In genomic region chr3:21935571-21936261, GRCm38 (mm10) we compare ENCODE assay signal across 8 mouse cellular contexts.
DNase-seq lines count a peak whose midpoint lies in the region; ATAC-seq lines count a peak whose summit lies in the region.

No protein-coding gene starts in this region.

- no peaks in the 10 kb centered on the region for H3K36me3 ChIP-seq in forebrain, embryonic 16.5 days (ENCODE audit: control insufficient read depth, insufficient read depth)
- no peaks in the 10 kb centered on the region for H3K36me3 ChIP-seq in lung, embryonic 15.5 days

- peak; percentile 96 for DNase-seq in ES-CJ7 (ENCODE audit: low read depth, low spot score)
- DNase-seq in cerebellum, adult 11 months, result peak; percentile 90
- DNase-seq in heart, postnatal 4 days, result peak; percentile 98
- peak; percentile 88 to 90 for DNase-seq in layer of hippocampus, adult 8-10 months (ENCODE audit: low spot score in 2 of 2)
- peak; percentile 84 for DNase-seq in ovary, adult 18-20 months (ENCODE audit: low spot score)
- peak; percentile 93 for DNase-seq in thymus, postnatal 0 days (ENCODE audit: low spot score)

- peak overlapping the region; percentile 95 for H3K27ac ChIP-seq in forebrain, embryonic 16.5 days (ENCODE audit: low read length)
- H3K27ac ChIP-seq in lung, embryonic 15.5 days, result peak overlapping the region; percentile 91

- peak; percentile 94 for ATAC-seq in forebrain, embryonic 16.5 days
- ATAC-seq in lung, embryonic 15.5 days (ENCODE audit: borderline replicate concordance, extremely low read depth, low FRiP score, low TSS enrichment), result peak; percentile 93

- peaks cover 38% of the 10 kb centered on the region for H3K4me1 ChIP-seq in forebrain, embryonic 16.5 days (replicated peaks; ENCODE audit: control insufficient read depth, insufficient read depth, low read length)
- peaks cover 38% of the 10 kb centered on the region for H3K4me1 ChIP-seq in lung, embryonic 15.5 days

- H3K4me3 ChIP-seq in forebrain, embryonic 16.5 days (replicated peaks; ENCODE audit: low read length), result peak overlapping the region; percentile 46
- peak overlapping the region; percentile 38 for H3K4me3 ChIP-seq in lung, embryonic 15.5 days

- no peaks in the 10 kb centered on the region for H3K9me3 ChIP-seq in forebrain, embryonic 16.5 days (ENCODE audit: control insufficient read depth, low read length)
- no peaks in the 10 kb centered on the region for H3K9me3 ChIP-seq in lung, embryonic 15.5 days

- peak overlapping the region; percentile 71 for H3K4me2 ChIP-seq in forebrain, embryonic 16.5 days (ENCODE audit: low read length)
- H3K4me2 ChIP-seq in lung, embryonic 15.5 days, result peak overlapping the region; percentile 58

- H3K27me3 ChIP-seq in forebrain, embryonic 16.5 days (replicated peaks; ENCODE audit: control insufficient read depth, insufficient read depth, low read length), result no peaks in the 10 kb centered on the region
- no peaks in the 10 kb centered on the region for H3K27me3 ChIP-seq in lung, embryonic 15.5 days

- WGBS in forebrain, embryonic 16.5 days, result under 1% methylated on average over 24 of the region's 24 CpGs
- WGBS in lung, embryonic 15.5 days, result 1% methylated on average over 23 of the region's 24 CpGs

- peak overlapping the region; percentile 65 for H3K9ac ChIP-seq in forebrain, embryonic 16.5 days (replicated peaks; ENCODE audit: low read depth, low read length)
- H3K9ac ChIP-seq in lung, embryonic 15.5 days, result 0 out of 2 replicates have a peak overlapping the region, but pooled peaks have one; percentile 0

Comparison
In these comparisons a context has a peak if more than half of its experiments do, and no peak if none do; other contexts are left out.
1. Peak in every context shown above with its lines: DNase-seq, ATAC-seq, H3K4me3 ChIP-seq and H3K27ac ChIP-seq.